16 mouse cellular contexts compared by ENCODE assay signal in genomic region chr16:93685783-93686182, GRCm38 (mm10). TPM values are rescaled to one million over a fixed set of nuclear protein-coding genes. Genes with fewer than 3 reads are reported as not detected.
A peak's percentile ranks its signal among the peaks of the same experiment; 100 is the strongest.
DNase-seq lines count a peak whose midpoint lies in the region; ATAC-seq and TF ChIP-seq lines count a peak whose summit lies in the region.
"Not testable (repeated sequence)": the region's sequence is repeated elsewhere in the genome, so short reads cannot be mapped to it uniquely, and the experiment has no call there.
"Had no signal": no experiment of that assay in that cellular context is flagged by ENCODE, and none has a peak within 500 bp of the region (broad histone marks: within the 10 kb centered on the region; RNA-seq: fewer than 3 reads in every experiment).

No protein-coding gene starts in this region.

- peak; percentile 12 for TF ChIP-seq CTCF in ES-Bruce4 (IDR thresholded peaks at IDR 0.05; ENCODE audit: low read depth, low read length)
- TF ChIP-seq CTCF in heart, postnatal 0 days (IDR thresholded peaks at IDR 0.05; ENCODE audit: low read depth): 0 out of 2 replicates have a peak, but pooled peaks have one; percentile 7
- TF ChIP-seq CTCF in kidney, postnatal 0 days (IDR thresholded peaks at IDR 0.05; ENCODE audit: low read depth): peak; percentile 52
- peak; percentile 45 for TF ChIP-seq CTCF in liver, postnatal 0 days (IDR thresholded peaks at IDR 0.05; ENCODE audit: low read depth)
- peak; percentile 22; the same call in 1 of the 2 replicates for TF ChIP-seq CTCF in small intestine, adult 2 months (IDR thresholded peaks at IDR 0.05; ENCODE audit: extremely low read depth, insufficient read length, insufficient replicate concordance, low read depth, low read length)

- H3K9ac ChIP-seq in ES-Bruce4 (ENCODE audit: low read depth, poor library complexity, severe bottlenecking); heart, postnatal 0 days (replicated peaks; ENCODE audit: low read depth, low read length); kidney, postnatal 0 days (ENCODE audit: low read depth, low read length); liver, postnatal 0 days (replicated peaks): not testable (repeated sequence)

- TF ChIP-seq EP300 in ES-Bruce4 (IDR thresholded peaks at IDR 0.05; ENCODE audit: insufficient read depth, low read depth, low read length); heart, postnatal 0 days (IDR thresholded peaks at IDR 0.05; ENCODE audit: low read depth); liver, postnatal 0 days (IDR thresholded peaks at IDR 0.05; ENCODE audit: low read depth): not testable (repeated sequence)

- H3K4me2 ChIP-seq in heart, postnatal 0 days (ENCODE audit: low read depth, low read length); kidney, postnatal 0 days (ENCODE audit: low read length); liver, postnatal 0 days (ENCODE audit: low read depth, low read length): not testable (repeated sequence)

- ATAC-seq in heart, postnatal 0 days (ENCODE audit: insufficient read depth, low read depth); kidney, postnatal 0 days (replicated peaks; ENCODE audit: low FRiP score, low read depth); liver, postnatal 0 days: not testable (repeated sequence)

- DNase-seq in 3T3-L1 (ENCODE audit: low read depth, low spot score) (peak; percentile 36), ZHBTc4 (ENCODE audit: low read depth, low spot score) (peak; percentile 61)
- peak; percentile 36 for DNase-seq in CD4-positive, CD25-positive, alpha-beta regulatory T cell, adult 2 months (ENCODE audit: low read depth, low spot score)
- DNase-seq in heart, postnatal 0 days (ENCODE audit: low spot score); kidney, postnatal 0 days (ENCODE audit: low spot score); liver, postnatal 0 days: not testable (repeated sequence)

- not testable (repeated sequence) for H3K4me1 ChIP-seq in ES-Bruce4 (ENCODE audit: control insufficient read depth, insufficient read depth, low read length); kidney, postnatal 0 days (replicated peaks; ENCODE audit: insufficient read depth, low read length)
- H3K4me1 ChIP-seq in heart, postnatal 0 days (ENCODE audit: control insufficient read depth, insufficient read depth): peaks cover 17% of the 10 kb centered on the region
- peaks cover 11% of the 10 kb centered on the region for H3K4me1 ChIP-seq in liver, postnatal 0 days (ENCODE audit: insufficient read depth)
- H3K4me1 ChIP-seq in small intestine, adult 2 months (ENCODE audit: control insufficient read depth, insufficient read depth, insufficient read length, low read length): peaks cover 12% of the 10 kb centered on the region

- not testable (repeated sequence) for H3K27ac ChIP-seq in ES-Bruce4 (ENCODE audit: insufficient read depth, low read length); heart, postnatal 0 days (ENCODE audit: low read depth); kidney, postnatal 0 days; liver, postnatal 0 days (ENCODE audit: low read depth); small intestine, adult 2 months (ENCODE audit: insufficient read depth, low read depth, low read length)

- 91% methylated on average over 3 of the region's 3 CpGs for WGBS in heart, postnatal 0 days
- 95% methylated on average over 3 of the region's 3 CpGs for WGBS in kidney, postnatal 0 days
- 92% methylated on average over 3 of the region's 3 CpGs for WGBS in liver, postnatal 0 days (ENCODE audit: insufficient replicate concordance)
- WGBS in small intestine, adult 2 months: 97% methylated on average over 3 of the region's 3 CpGs

- not testable (repeated sequence) for H3K9me3 ChIP-seq in ES-Bruce4 (replicated peaks; ENCODE audit: control insufficient read depth, insufficient read depth, low read length, poor library complexity, severe bottlenecking); heart, postnatal 0 days (replicated peaks; ENCODE audit: control insufficient read depth, low read length); kidney, postnatal 0 days (replicated peaks; ENCODE audit: low read length); liver, postnatal 0 days (ENCODE audit: low read length)

- H3K27me3 ChIP-seq in ES-Bruce4 (ENCODE audit: control insufficient read depth, insufficient read depth, low read length, poor library complexity, severe bottlenecking); small intestine, adult 2 months (ENCODE audit: control insufficient read depth, insufficient read depth, low read length): not testable (repeated sequence)
- H3K27me3 ChIP-seq in heart, postnatal 0 days (ENCODE audit: control insufficient read depth, insufficient read depth, low read length): peaks cover 45% of the 10 kb centered on the region
- peaks cover 15% of the 10 kb centered on the region; the same call in 1 of the 2 replicates for H3K27me3 ChIP-seq in kidney, postnatal 0 days (ENCODE audit: insufficient read depth, low read length)
- H3K27me3 ChIP-seq in liver, postnatal 0 days (ENCODE audit: insufficient read depth, low read length): peaks cover 44% of the 10 kb centered on the region

- TF ChIP-seq POLR2A in ES-Bruce4 (IDR thresholded peaks at IDR 0.05; ENCODE audit: insufficient read depth, low read length); small intestine, adult 2 months (IDR thresholded peaks at IDR 0.05; ENCODE audit: low read depth, low read length): not testable (repeated sequence)

- not testable (repeated sequence) for H3K4me3 ChIP-seq in ES-Bruce4 (ENCODE audit: low read depth, low read length); heart, postnatal 0 days (ENCODE audit: low read depth, low read length); kidney, postnatal 0 days (replicated peaks; ENCODE audit: low read depth, low read length); liver, postnatal 0 days (ENCODE audit: low read depth, low read length); small intestine, adult 2 months (ENCODE audit: low read depth, low read length)

- H3K36me3 ChIP-seq in ES-Bruce4 (ENCODE audit: control insufficient read depth, insufficient read depth, low read length, poor library complexity, severe bottlenecking); heart, postnatal 0 days (replicated peaks; ENCODE audit: control insufficient read depth, insufficient read depth, low read length); kidney, postnatal 0 days (ENCODE audit: insufficient read depth, low read length); liver, postnatal 0 days (replicated peaks; ENCODE audit: insufficient read depth, low read length); small intestine, adult 2 months (ENCODE audit: control insufficient read depth, insufficient read depth, low read length): not testable (repeated sequence)

RNA-seq across cellular contexts. Expression of gene Cbr3, which starts 2.8 kb away (rescaled TPM):
- 7.0 and 9.3 TPM in 2 replicates for polyA plus RNA-seq in ES-Bruce4 (2011; ENCODE audit: insufficient read depth, insufficient read length, low read depth, missing spikeins)
- total RNA-seq in heart, postnatal 0 days (2014; rRNA removed; ENCODE audit: low replicate concordance): 1.6 TPM in 1 of 2 replicates, not detected in the other
- polyA plus RNA-seq in heart, postnatal 0 days (2015; fragmentation: Nextera tagmentation; extraction: Ambion mirVana): 1.3 and 1.7 TPM in 2 replicates
- polyA plus RNA-seq in kidney, postnatal 0 days (2015; fragmentation: Nextera tagmentation; extraction: Ambion mirVana): 8.6 and 9.6 TPM in 2 replicates
- 0.75 and 0.81 TPM in 2 replicates for polyA plus RNA-seq in liver, postnatal 0 days (2015; fragmentation: Nextera tagmentation; extraction: Ambion mirVana)
- 4.0 and 39.0 TPM in 2 replicates for polyA plus RNA-seq in small intestine, adult 2 months (2012; rRNA removed)
- polyA plus RNA-seq: inflammation-experienced regulatory T-cells, adult 6 months had no signal

RNA-seq across cellular contexts. Expression of gene Dop1b, which starts 25.9 kb away (rescaled TPM):
- polyA plus RNA-seq in ES-Bruce4 (2011; ENCODE audit: insufficient read depth, insufficient read length, low read depth, missing spikeins): 16.9 and 17.4 TPM in 2 replicates
- total RNA-seq in heart, postnatal 0 days (2014; rRNA removed; ENCODE audit: low replicate concordance): 13.0 and 13.2 TPM in 2 replicates
- 6.0 and 7.2 TPM in 2 replicates for polyA plus RNA-seq in heart, postnatal 0 days (2015; fragmentation: Nextera tagmentation; extraction: Ambion mirVana)
- 22.5 and 23.6 TPM in 2 replicates for polyA plus RNA-seq in kidney, postnatal 0 days (2015; fragmentation: Nextera tagmentation; extraction: Ambion mirVana)
- 6.2 and 6.4 TPM in 2 replicates for polyA plus RNA-seq in liver, postnatal 0 days (2015; fragmentation: Nextera tagmentation; extraction: Ambion mirVana)
- 42.9 and 94.1 TPM in 2 replicates for polyA plus RNA-seq in small intestine, adult 2 months (2012; rRNA removed)

RNA-seq across cellular contexts. Expression of gene Gm5678, which starts 57.9 kb away (rescaled TPM):
- polyA plus RNA-seq in ES-Bruce4 (2011; ENCODE audit: insufficient read depth, insufficient read length, low read depth, missing spikeins): not detected in 2 replicates
- total RNA-seq in heart, postnatal 0 days (2014; rRNA removed; ENCODE audit: low replicate concordance): not detected in 2 replicates
- polyA plus RNA-seq in heart, postnatal 0 days (2015; fragmentation: Nextera tagmentation; extraction: Ambion mirVana): not detected in 2 replicates
- not detected in 2 replicates for polyA plus RNA-seq in kidney, postnatal 0 days (2015; fragmentation: Nextera tagmentation; extraction: Ambion mirVana)
- not detected in 2 replicates for polyA plus RNA-seq in liver, postnatal 0 days (2015; fragmentation: Nextera tagmentation; extraction: Ambion mirVana)
- not detected in 2 replicates for polyA plus RNA-seq in small intestine, adult 2 months (2012; rRNA removed)
- polyA plus RNA-seq: embryonic facial prominence, embryonic 12.5 days; forebrain, embryonic 11.5 days; forebrain, embryonic 15.5 days; heart, embryonic 11.5 days; heart, embryonic 15.5 days; hindbrain, embryonic 10.5 days; hindbrain, embryonic 14.5 days had no signal
